Mouse (Mus musculus) left cerebral cortex, postnatal 36 days (tissue): ENCODE results near the gene Col24a1. TPM values are rescaled to one million over a fixed set of nuclear protein-coding genes. Genes with fewer than 3 reads are reported as not detected.

ENCODE experiments used
- DNase-seq, 2 experiments: peaks; one replicate each; pipeline ENCODE4 v3.0.0; 2021 to 2022; ENCODE audit warnings: low spot score in 2 of 2, mixed read lengths in 1 of 2
- intact Hi-C: fragments of 180-260 bp; cut with DNase I; formaldehyde crosslinking; loops from one replicate; pipeline ENCODE4 v1.15.1; 2025
- total RNA-seq, 2 experiments: library from RNA; stranded (reverse); gene quantifications; 2 replicates each; pipeline ENCODE4 v1.2.3; 2021

The Col24a1 gene
- total RNA-seq, 2 experiments from 2014 or later: 1.9 to 3.6 TPM

- intact Hi-C loops: no loop called here
- DNase-seq: no peak
Measured at GRCm38 (mm10) chr3:145601345-145601744, 309.1 kb downstream of the Col24a1 start.

Other genes with a start within 250 kb of the Col24a1 start
- gene Clca2, start 193.0 kb upstream of the Col24a1 start, total RNA-seq: not detected
- 10 to 100 TPM; 17.6 to 30.1 TPM for gene Odf2l, start 173.9 kb upstream of the Col24a1 start, total RNA-seq